Mouse (Mus musculus) MEL (cell line): ENCODE data around the gene BC024978. TPM values are rescaled to one million over a fixed set of nuclear protein-coding genes. Genes with fewer than 3 reads are reported as not detected.

ENCODE experiments used
- DNase-seq: peaks from one replicate; pipeline ENCODE4 v3.0.0; 2011; ENCODE audit warnings: low read depth, low spot score
- H3K27ac ChIP-seq: 2 replicates; pipeline ENCODE4 v1.5.1; 2012; ENCODE audit warnings: low read depth, mild to moderate bottlenecking, control low read depth, low read length, moderate library complexity; ENCODE audit not compliant: control insufficient read depth
- H3K27me3 ChIP-seq, 2 experiments: fragments of 150-350 bp in 1 of 2; sonication (generic) in 1 of 2; 2 replicates each; pipeline ENCODE4 v1.6.1; 2012; ENCODE audit warnings: low read length in 2 of 2, mild to moderate bottlenecking in 2 of 2, improper control_type of control experiment in 1 of 2, moderate library complexity in 1 of 2; ENCODE audit not compliant: insufficient read depth in 2 of 2, control insufficient read depth in 1 of 2
- H3K36me3 ChIP-seq, 2 experiments: 2 replicates each; pipeline ENCODE4 v1.6.1; 2012 to 2014; ENCODE audit warnings: low read length in 2 of 2, improper control_type of control experiment in 1 of 2, inconsistent platforms in 1 of 2, mild to moderate bottlenecking in 1 of 2; ENCODE audit not compliant: insufficient read depth in 2 of 2, control insufficient read depth in 1 of 2
- H3K4me1 ChIP-seq, 2 experiments: fragments of 150-350 bp in 1 of 2; sonication (generic) in 1 of 2; 2 replicates each; pipeline ENCODE4 v1.6.1; 2012; ENCODE audit warnings: low read length in 2 of 2, improper control_type of control experiment in 1 of 2, mild to moderate bottlenecking in 1 of 2; ENCODE audit not compliant: insufficient read depth in 2 of 2, control insufficient read depth in 1 of 2
- H3K4me3 ChIP-seq, 2 experiments: fragments of 150-350 bp in 1 of 2; sonication (generic) in 1 of 2; 2 replicates each; pipeline ENCODE4 v1.5.1; 2012; ENCODE audit warnings: low read depth in 2 of 2, low read length in 2 of 2, mild to moderate bottlenecking in 2 of 2, moderate library complexity in 2 of 2, control low read depth in 1 of 2, improper control_type of control experiment in 1 of 2; ENCODE audit not compliant: control insufficient read depth in 1 of 2, insufficient read depth in 1 of 2
- H3K79me2 ChIP-seq: 2 replicates; pipeline ENCODE4 v1.6.1; 2012; ENCODE audit warnings: mild to moderate bottlenecking, low read length, moderate library complexity; ENCODE audit not compliant: control insufficient read depth, poor library complexity, insufficient read depth
- H3K9ac ChIP-seq: 2 replicates; pipeline ENCODE4 v1.6.1; 2012; ENCODE audit warnings: low read depth, mild to moderate bottlenecking, control low read depth, low read length, moderate library complexity; ENCODE audit not compliant: control insufficient read depth, poor library complexity, severe bottlenecking
- H3K9me3 ChIP-seq: fragments of 150-350 bp; sonication (generic); replicated peaks from 2 replicates; pipeline ENCODE4 v1.6.1; 2012; ENCODE audit warnings: mild to moderate bottlenecking, low read length, improper control_type of control experiment, moderate library complexity; ENCODE audit not compliant: insufficient read depth
- E2F4 ChIP-seq: IDR thresholded peaks from 2 replicates; pipeline ENCODE4 v1.6.1; 2011; ENCODE audit warnings: low read depth, low read length, improper control_type of control experiment, borderline replicate concordance
- GABPA ChIP-seq: IDR thresholded peaks from 2 replicates; pipeline ENCODE4 v1.6.1; 2012; ENCODE audit warnings: low read depth, mild to moderate bottlenecking, inconsistent platforms, low read length, improper control_type of control experiment, moderate library complexity
- JUND ChIP-seq: IDR thresholded peaks from 2 replicates; pipeline ENCODE4 v1.6.1; 2011; ENCODE audit warnings: low read depth, mild to moderate bottlenecking, improper control_type of control experiment, low read length
- KAT2A ChIP-seq: conservative IDR thresholded peaks from 2 replicates; pipeline ENCODE4 v1.6.1; 2012; ENCODE audit warnings: low read depth, low read length, improper control_type of control experiment, inconsistent platforms
- MAFK ChIP-seq: IDR thresholded peaks from 2 replicates; pipeline ENCODE4 v1.6.1; 2011; ENCODE audit warnings: low read depth, mild to moderate bottlenecking, low read length, improper control_type of control experiment, borderline replicate concordance
- MAZ ChIP-seq: IDR thresholded peaks from 2 replicates; pipeline ENCODE4 v1.6.1; 2012; ENCODE audit warnings: low read depth, mild to moderate bottlenecking, inconsistent platforms, low read length, improper control_type of control experiment
- MXI1 ChIP-seq: IDR thresholded peaks from 2 replicates; pipeline ENCODE4 v1.6.1; 2011; ENCODE audit warnings: mild to moderate bottlenecking, low read depth, low read length, improper control_type of control experiment
- MYB ChIP-seq: IDR thresholded peaks from 2 replicates; pipeline ENCODE4 v1.6.1; 2011; ENCODE audit warnings: mild to moderate bottlenecking, low read depth, low read length, improper control_type of control experiment
- NELFE ChIP-seq: IDR thresholded peaks from 2 replicates; pipeline ENCODE4 v1.6.1; 2011; ENCODE audit warnings: low read depth, low read length, improper control_type of control experiment
- NRF1 ChIP-seq: IDR thresholded peaks from 2 replicates; pipeline ENCODE4 v1.6.1; 2014; ENCODE audit warnings: low read depth, mild to moderate bottlenecking, inconsistent platforms, low read length, improper control_type of control experiment, moderate library complexity; ENCODE audit not compliant: poor library complexity, insufficient read depth, severe bottlenecking
- POLR2A ChIP-seq, 2 experiments: IDR thresholded peaks; 2 replicates each; pipeline ENCODE4 v1.6.1; 2011 to 2012; ENCODE audit warnings: low read length in 2 of 2, mild to moderate bottlenecking in 2 of 2, control low read depth in 1 of 2, improper control_type of control experiment in 1 of 2, low read depth in 1 of 2, moderate library complexity in 1 of 2; ENCODE audit not compliant: control insufficient read depth in 1 of 2, insufficient read depth in 1 of 2, poor library complexity in 1 of 2
- RAD21 ChIP-seq: IDR thresholded peaks from 2 replicates; pipeline ENCODE4 v1.6.1; 2011; ENCODE audit warnings: mild to moderate bottlenecking, low read depth, low read length, improper control_type of control experiment
- RCOR1 ChIP-seq: IDR thresholded peaks from 2 replicates; pipeline ENCODE4 v1.6.1; 2012; ENCODE audit warnings: low read depth, mild to moderate bottlenecking, inconsistent platforms, low read length, improper control_type of control experiment
- SIN3A ChIP-seq: IDR thresholded peaks from 2 replicates; pipeline ENCODE4 v1.6.1; 2012; ENCODE audit warnings: low read length, improper control_type of control experiment, inconsistent platforms
- SMC3 ChIP-seq: IDR thresholded peaks from 2 replicates; pipeline ENCODE4 v1.6.1; 2011; ENCODE audit warnings: low read depth, low read length, improper control_type of control experiment
- TBP ChIP-seq: IDR thresholded peaks from 2 replicates; pipeline ENCODE4 v1.8.0; 2011; ENCODE audit warnings: low read depth, low read length, improper control_type of control experiment
- TCF12 ChIP-seq: IDR thresholded peaks from 2 replicates; pipeline ENCODE4 v1.6.1; 2014; ENCODE audit warnings: low read depth, mild to moderate bottlenecking, inconsistent platforms, low read length, improper control_type of control experiment, moderate library complexity
- USF1 ChIP-seq: IDR thresholded peaks from 2 replicates; pipeline ENCODE4 v1.6.1; 2014; ENCODE audit warnings: low read depth, mild to moderate bottlenecking, inconsistent platforms, low read length, improper control_type of control experiment, moderate library complexity
- ZNF384 ChIP-seq: IDR thresholded peaks from 2 replicates; pipeline ENCODE4 v1.6.1; 2012; ENCODE audit warnings: low read depth, mild to moderate bottlenecking, inconsistent platforms, low read length, improper control_type of control experiment
- polyA plus RNA-seq, 2 experiments: library from polyadenylated mRNA; stranded (reverse) in 1 of 2; unstranded in 1 of 2; fragments of >175 nt in 1 of 2; fragments of >200 nt in 1 of 2; gene quantifications; 2 replicates each; pipeline versions ENCODE4 v1.2.1 to v1.2.4; 2012; ENCODE audit warnings: low replicate concordance in 2 of 2, low read depth in 1 of 2; ENCODE audit not compliant: insufficient read length in 2 of 2, insufficient read depth in 1 of 2, missing spikeins in 1 of 2
- total RNA-seq: library from RNA; depleted of rRNA; stranded (reverse); fragments of 300-350 nt; gene quantifications from 2 replicates; pipeline ENCODE4 v1.2.3, GENCODE M21; 2012

BC024978 gene
- total and polyA plus RNA-seq, 3 experiments: 2.1 to 7.1 TPM; not detected in 1

GRCm38 (mm10) chr7:27165007-27165655, 30.4 kb upstream of the BC024978 start:
- no peak overlapping the region for H3K27ac ChIP-seq
- TF ChIP-seq POLR2A (IDR thresholded peaks at IDR 0.05; ENCODE audit: control insufficient read depth in 1 of 2, insufficient read depth in 1 of 2, low read depth in 1 of 2, low read length in 2 of 2, poor library complexity in 1 of 2): 0 out of 4 replicates have a peak, but pooled peaks of 1 of the 2 experiments have one; percentile 32
- no peak for TF ChIP-seq GABPA
- H3K4me3 ChIP-seq: peak overlapping the region in 1 of 2 experiments; percentile 90; a peak in 2 of 4 replicates
- H3K27me3 ChIP-seq: no peaks in the 10 kb centered on the region
- H3K79me2 ChIP-seq: peaks cover 11% of the 10 kb centered on the region
- peak overlapping the region; percentile 90 for H3K9ac ChIP-seq
- H3K9me3 ChIP-seq: no peaks in the 10 kb centered on the region
- H3K36me3 ChIP-seq: peaks cover 0 to 3% of the 10 kb centered on the region in 2 experiments; a peak in 1 of 4 replicates
- DNase-seq: no peak
- H3K4me1 ChIP-seq: peaks cover 7 to 10% of the 10 kb centered on the region in 2 experiments; a peak in 3 of 4 replicates

DNA sequence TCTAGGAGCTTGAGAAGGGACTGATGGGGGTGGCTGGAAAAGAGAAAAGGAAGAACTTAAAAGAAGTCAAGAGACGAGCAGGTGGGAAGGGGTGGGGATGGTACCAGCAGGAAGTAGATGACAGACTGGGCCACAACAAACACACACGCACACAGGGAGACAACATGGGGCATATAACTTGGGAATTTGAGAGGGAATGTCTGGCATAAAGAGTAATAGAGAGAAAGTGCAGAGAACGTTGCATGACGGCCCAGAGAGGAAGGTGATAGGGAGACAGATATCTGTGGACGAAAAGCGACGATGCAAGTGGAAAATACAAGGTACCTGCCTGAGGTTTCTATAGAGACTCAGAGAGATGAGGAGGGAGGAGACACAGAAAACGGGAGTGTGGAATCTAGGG, 29.9 kb upstream of the BC024978 start:
- H3K36me3 ChIP-seq: peaks cover 0 to 3% of the 10 kb centered on the region in 2 experiments; a peak in 1 of 4 replicates
- no peaks in the 10 kb centered on the region for H3K9me3 ChIP-seq
- H3K79me2 ChIP-seq: peaks cover 11% of the 10 kb centered on the region
- DNase-seq: no peak
- peak overlapping the region; percentile 90 for H3K9ac ChIP-seq
- H3K27me3 ChIP-seq: no peaks in the 10 kb centered on the region
- TF ChIP-seq TCF12 (no peak), MAFK (no peak), MYB (no peak), NRF1 (no peak), MAZ (no peak), SIN3A (no peak), USF1 (no peak), NELFE (no peak), RCOR1 (no peak), KAT2A (no peak), RAD21 (no peak), SMC3 (no peak), TBP (no peak), JUND (no peak), E2F4 (no peak), ZNF384 (no peak), MXI1 (no peak)
- peak overlapping the region; percentile 90 to 94 for H3K4me3 ChIP-seq
- H3K4me1 ChIP-seq: peaks cover 7 to 10% of the 10 kb centered on the region in 2 experiments; a peak in 3 of 4 replicates
- peak overlapping the region; percentile 66 for H3K27ac ChIP-seq
